Mouse (Mus musculus): ENCODE data around the gene Pmpca.
A peak's percentile ranks its signal among the peaks of the same experiment; 100 is the strongest.

Pmpca gene

DNA sequence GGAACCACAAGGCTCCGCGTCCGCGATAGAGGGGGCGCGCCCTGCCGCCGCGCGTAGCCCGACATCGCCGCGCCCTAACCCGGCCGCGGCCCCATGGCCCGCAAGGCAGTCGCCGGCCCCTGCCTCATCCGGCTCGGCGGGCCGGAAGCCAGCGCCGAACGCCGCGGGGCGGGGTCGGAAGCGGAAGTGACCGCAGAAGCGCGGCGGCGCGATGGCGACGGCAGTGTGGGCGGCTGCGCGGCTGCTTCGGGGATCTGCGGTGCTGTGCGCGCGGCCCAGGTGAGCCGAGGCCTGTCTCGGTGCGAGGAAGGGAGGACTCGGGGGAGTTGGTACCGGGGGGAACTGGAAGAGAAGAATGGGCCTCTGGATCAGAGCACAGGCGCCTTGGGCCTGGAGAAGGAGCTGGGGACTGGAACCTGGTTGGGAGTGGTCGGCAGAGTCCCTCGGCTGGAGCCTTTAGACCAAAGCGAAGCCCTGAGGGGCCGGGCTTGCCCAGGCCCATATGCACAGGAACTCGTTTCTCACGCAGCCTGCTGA, at the start of gene Pmpca, which contains the start of gene Entr1:
Gene Pmpca, plus strand, starts transcription at position 186 of the 537 bp plus-strand sequence.
Gene Entr1, minus strand, starts transcription at position 163 of the 537 bp plus-strand sequence.
- peak; percentile 90 to 93 for DNase-seq

DNA sequence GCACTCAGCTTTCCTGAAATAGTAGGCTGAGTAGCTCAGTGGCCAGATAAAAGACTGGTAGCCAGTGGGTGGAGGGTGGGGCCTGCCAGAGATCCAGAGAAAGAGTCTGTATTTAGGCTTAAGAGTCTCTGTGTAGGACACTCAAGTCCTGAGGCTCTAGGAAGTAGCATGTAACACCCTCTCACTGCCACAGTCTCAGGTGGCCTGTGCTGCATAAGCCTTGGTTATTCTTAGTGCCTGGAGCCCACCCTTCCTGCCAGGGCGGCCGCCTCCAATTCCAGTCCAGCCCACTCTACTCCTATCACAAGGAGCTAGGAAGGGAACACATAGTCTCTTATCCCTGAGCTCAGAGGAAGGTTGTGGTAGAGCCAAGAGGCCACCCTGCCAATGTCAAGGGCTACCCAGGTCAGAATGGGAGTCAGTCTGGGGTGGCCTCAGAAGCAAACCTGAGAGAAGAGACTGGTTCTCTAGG, 47.6 kb upstream of the Pmpca start:
- no peak for DNase-seq

DNA sequence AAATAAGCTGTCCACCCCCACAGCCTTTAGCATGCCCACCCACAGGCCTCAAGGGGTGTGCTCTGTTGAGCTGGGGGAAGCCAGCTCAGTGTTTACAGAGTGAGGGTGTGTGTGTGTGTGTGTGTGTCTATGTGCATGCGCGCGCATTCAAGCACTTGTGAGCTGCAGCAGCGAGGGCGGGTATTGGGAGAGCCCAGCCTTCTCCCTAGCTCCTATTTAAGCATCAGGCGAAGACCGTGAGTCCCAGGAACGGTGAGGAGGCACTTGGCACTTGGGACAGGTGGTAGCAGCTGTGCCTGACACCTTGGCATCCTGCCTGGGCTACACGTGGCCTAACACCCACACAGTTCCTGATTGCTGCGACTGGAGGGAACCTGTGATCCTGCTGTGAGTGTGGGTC, 47.1 kb upstream of the Pmpca start:
- peak; percentile 69 to 78 for DNase-seq

DNA sequence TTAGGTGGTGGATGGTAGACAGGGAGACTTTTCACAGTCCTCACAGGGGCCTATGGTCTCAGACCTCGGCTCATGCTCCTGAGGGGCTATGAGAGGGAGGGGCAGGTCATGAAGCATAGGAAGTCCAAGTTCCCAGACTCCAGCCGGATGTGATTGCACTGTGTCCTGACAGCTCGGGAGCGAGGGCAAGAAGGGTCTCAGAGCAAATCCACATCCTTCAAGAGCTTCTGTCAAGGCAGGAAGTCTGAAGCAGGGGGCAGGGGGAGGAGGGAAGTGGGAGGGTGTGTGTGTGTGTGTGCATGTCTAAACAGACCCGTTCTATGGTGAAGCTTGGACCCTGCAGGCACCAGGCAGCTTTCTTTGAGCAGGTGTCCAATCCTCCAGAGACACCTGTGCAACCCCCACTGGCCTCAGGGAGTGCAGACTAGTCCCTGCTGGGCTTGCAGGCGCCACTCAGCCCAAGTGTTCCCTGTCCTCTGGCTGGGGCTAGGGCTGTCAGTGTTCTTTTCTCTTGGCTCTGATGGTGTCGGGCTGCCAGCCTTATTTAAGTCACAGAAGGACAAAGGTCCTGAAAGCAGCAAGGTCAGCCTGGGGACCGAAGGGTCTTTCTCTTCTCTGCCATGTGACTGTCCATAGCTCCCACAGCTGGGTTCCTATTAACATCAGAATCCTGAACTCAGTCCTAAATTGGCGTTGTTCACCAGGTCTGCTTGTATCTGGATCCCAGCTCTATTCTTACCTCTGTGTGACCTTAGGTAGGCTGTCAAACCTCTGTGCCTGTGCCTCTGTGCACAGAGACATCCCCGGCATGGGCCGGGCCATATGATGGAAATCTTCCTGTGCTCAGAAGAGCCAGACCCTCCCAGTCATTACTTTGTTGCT, 46.3 kb upstream of the Pmpca start:
- peak; percentile 70 to 80 for DNase-seq

DNA sequence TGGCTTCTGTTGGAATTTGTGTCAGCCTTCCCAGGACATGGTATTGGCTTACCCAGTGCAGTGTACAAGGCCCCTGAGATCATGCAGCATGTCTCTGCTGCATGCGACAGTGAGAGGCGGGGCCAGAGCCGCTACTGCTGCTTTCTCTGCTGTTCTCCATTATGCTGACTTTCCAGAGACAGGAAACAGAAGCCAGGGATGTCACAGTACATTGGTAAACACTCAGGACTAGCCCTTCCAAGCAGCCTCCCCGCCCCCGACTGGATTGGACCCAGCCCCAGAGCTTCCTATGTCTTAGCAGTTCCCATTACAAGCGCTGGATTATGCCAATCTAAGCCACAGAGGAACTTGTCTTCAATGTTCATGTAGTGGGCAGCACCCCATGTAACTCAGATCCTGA, 40.9 kb upstream of the Pmpca start:
- DNase-seq, result peak; percentile 64 to 75

DNA sequence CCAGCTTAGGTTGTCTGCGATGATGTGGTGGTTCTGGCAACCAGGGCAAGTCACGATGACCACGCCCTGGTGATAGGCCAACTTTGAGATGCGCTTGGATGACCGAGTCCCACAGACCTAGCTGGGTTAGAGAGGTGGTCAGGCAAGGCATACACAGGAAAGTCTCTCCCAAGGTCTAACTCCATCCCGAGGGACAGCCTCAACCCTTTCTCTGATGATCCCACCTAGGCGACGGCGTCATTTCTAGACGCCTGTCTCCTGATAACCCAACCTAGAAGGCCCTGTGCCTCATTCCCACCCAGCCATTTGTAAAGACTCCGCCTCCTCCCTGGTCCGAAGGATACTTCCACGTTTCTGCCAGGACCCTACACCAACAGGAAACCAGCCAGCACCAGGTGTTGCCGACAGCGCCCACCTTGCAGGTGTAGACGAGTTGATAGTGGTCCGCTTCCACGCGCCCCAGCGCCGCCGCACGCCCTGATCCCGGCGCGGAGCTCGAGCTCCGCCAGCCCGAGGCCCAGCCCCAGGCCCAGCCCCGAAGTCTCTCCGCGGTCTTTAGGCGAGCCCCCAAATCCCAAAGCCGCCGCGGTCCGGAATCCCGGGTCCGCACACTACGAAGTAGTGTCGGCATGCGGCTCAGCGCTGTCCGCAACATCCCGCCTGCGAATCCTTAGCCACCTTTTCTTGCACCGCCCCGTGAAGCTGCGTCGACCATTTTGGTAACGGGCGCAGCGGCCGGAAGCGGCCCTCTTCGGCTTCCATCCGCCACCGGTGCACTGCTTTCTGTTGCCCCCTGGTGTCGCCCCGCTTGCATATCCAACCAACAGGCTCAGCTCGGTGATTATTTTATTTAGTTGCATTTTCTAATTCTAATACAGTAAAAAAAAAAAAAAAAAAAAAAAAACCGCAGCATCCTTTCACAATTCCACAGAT, 37.5 kb upstream of the Pmpca start, which contains the start of gene Dnlz:
Gene Dnlz, minus strand, starts transcription at position 753 of the 933 bp plus-strand sequence.
- DNase-seq, result peak; percentile 96 to 98

DNA sequence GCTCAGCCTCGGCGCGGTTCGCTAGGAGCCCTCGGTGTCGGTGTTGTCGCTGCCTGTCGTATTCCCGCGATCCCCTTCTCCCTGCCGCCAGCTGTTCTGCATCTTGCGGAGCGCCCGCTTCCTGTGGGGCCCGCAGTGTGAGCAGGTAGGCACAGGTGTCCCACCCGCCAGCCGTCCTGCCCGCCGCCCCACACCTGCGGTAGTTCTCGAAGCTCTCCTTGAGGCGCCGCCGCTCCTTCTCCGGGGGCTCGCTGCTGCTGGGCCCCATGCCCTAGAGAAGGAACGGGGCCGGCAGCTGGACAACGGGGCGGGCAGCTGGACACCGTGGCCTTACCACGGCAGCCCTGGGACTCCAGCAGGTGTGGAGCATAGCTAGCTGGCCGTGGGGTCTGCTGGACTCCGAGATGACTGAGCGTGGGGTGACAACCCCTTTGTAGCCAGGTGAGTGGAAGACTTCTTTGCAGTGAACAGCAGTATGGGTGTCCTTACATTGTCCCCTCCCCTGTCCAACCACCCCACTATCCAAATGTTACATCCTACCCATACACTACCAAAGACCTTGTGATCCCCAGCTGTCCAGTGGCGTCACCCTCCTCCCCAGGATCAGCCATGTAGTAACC, 36.7 kb upstream of the Pmpca start:
- no peak for DNase-seq

DNA sequence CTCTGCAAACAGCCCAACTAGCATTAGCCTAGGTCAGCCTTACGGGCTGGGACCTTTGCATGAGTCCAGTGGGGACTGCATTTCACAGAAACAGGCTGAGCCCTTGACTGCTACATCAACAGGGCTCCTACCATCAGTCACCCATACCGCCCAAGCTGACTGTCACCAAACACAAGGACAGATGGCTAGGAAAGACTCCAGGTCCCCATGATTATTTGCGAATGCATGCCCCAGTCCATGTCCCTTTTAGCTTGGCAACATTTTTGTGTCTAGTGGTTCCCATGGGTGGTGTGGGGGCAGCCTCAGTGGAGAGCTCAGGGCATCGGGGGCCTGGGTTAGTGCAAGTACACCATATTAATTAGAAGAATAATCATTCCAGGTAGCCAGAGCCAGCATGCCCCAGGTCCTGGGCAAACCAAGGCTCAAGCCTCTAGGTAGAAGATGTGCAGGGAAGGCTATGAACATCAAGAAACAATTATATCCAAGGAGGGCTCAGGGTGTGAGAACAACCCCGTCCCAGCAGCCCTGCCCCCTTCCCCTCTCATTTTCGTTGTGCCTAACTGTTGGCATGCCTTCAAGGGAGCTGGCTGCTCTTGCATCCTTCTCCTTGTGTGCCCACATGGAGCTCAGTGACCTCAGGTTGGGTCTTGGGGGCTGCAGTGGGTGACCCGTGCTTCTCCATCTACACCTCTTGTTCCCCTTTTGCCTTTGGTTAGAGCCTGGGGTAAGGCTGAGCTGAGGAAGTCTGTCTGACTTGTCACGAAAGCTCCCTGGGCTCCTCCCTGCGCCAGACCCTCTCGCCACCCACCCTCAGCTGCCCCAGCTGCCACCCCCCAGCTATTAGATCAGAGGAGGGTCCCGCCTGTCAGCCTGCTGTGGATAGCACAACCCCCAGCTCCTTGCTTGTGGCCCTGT, 35.8 kb upstream of the Pmpca start:
- DNase-seq, result no peak

DNA sequence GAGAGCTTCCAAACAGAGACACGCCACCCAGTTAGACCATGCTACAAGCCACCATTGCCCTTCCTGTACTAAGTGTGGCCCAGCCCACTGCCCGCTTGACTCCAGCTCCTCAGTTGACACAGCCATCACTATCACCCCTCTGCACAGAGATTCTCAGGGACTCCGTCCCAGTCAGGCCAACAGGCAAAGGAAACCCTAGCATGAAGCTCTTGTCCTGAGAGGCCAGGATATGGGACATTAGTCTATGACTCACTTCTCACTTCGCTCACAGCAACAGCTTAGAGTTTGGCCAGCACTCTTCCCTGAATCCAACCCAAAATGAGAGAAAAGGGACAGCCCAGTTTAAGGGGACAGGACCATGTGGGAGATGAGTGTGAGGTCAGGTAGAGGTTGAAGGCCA, 34.7 kb upstream of the Pmpca start:
- no peak for DNase-seq

DNA sequence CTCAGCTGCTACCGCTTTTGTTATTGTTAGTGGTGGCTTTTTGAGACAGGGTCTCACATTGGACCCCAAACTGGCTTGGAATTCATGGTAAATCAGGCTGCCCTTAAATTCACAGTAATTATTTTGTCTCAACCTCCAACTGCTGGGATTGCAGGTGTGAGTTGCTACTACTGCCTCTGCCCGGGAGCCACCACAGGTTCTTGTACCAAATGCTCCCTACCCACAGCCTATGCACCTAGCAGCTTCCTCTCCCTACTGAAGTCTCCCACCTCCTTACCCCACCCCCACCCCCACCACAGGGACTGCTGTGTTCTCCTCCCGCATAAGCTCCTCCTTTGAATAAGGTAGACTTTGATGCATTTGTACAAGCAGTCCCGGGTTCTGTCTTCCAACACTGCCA, 32.9 kb upstream of the Pmpca start:
- no peak for DNase-seq

DNA sequence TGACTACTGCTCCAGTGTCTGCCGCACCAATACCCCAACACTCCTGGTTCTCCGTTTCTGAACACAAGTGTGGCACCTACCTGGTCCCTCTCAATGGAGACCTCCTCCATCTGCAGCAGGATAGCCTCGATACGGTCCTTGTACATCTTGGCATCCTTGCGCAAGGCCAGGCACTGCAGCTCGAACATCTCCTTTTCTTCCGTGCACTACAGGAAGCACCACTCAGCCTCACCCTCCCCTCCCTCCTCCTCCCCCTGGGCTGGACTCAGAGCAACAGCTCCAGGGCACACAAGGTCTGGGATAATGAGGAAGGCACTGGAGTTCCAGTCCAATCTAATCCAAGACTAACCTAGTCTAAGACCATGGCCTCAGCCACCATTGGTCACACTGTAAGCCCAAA, 32.5 kb upstream of the Pmpca start:
- no peak for DNase-seq

DNA sequence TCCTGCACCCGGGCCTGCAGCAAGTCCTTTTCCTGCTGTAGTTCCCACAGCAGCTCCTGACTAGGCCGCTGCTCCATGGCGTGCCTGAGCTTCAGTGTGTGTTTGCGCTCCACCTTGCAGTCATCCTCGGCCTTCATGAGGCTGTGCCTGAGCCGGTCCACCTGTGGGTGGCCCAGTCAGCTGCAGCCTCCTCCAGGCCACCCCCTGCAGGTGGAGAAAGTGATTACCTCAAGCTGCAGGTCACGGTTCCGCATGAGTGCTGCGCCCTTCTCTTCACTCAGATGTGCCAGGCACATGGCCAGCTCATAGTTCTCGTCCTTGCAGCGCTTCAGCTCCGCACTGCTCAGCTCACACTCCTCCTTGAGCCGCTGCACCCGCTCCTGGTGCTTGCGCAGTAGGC, 31.7 kb upstream of the Pmpca start:
- DNase-seq, result peak; percentile 73 to 85

DNA sequence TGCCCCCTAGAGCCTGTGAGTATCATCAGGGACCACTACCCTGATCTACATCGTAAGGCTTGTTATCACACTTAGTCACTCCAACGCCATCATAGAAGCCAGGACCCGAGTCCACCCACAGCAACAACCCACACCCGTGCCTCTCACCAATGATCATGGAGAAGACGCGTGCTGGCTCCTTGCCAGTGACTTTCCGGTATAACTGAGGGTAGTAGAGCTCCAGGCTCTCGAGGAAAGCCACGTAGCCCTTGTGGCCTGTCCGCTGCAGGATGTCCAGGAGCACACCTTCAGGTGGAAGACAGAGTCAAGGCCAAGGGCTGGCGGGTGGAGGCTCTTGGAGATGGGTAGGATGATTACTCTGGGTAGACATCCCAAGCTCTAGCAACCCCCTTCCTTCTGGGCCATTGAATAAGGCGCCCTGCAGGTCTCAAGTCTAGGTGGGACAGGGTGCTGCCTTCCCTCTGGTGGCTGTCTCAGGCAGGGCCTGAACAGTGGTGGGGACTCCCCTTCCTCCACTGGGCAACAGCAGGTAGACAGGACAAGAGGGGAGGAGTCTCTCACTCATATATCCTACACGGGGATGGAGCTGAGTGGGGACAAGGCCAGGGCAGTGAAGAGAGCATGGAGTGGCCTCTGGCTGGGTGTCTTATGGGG, 30.3 kb upstream of the Pmpca start:
- no peak for DNase-seq

DNA sequence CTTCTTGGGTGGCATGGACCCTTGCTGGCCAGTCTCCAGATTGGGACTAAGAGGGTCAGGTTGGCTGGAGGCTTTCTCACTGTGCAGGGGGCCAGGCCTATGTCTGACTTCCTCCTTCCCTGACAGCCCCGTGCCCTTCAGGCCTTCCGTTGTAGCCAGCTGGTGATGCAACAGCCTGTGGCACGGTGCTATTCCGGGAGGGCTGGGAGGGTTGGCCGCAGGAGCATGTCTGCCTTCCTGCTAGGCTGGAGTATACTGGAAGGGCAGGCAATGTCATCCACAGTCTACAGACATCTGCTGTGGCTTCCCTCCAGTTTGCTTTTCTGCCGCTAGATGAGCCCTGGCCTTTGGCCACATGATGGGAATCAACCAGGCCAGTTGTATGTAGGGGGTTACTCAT, 29.2 kb upstream of the Pmpca start:
- no peak for DNase-seq

DNA sequence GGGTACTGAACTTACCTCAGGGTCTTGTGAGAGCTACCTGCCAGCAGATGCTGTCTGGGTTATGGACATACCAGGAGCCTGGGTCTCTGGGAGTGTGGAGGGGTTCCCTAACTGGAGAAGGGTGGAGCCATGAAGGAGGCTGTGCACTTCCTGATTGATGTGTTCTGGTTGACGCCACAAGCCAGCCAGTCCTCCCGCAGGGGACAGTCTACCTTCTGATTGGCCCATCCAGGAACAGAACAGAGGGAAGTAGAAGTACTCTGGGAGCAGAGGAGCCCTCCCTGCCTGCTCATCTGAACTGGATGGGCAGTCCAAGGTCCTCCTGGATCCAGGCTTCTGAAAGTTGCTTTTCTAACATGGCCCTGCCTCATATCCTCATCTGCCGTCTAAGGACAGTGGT, 28.4 kb upstream of the Pmpca start, which contains the start of gene Card9:
Gene Card9, minus strand, starts transcription at position 147 of the 400 bp plus-strand sequence.
- no peak for DNase-seq

DNA sequence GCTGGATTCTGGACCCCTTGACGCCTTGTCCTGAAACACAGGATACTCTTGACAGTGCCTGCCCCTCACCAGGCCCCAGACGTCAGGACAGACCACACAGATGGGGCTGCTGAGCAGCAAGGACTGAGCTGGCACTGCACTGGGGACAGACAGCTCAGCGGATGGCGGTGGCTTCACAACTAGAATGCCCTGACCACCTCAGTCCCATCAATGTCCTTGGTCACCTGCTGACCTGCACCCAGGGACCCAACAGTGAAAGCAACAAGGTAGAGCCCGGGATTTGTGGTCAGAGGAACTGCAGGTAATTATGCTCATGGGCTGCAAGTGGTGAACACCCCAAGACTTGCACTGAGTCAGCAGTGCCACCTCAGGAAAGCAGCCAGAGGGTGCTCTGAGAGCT, 26.1 kb upstream of the Pmpca start:
- no peak for DNase-seq

DNA sequence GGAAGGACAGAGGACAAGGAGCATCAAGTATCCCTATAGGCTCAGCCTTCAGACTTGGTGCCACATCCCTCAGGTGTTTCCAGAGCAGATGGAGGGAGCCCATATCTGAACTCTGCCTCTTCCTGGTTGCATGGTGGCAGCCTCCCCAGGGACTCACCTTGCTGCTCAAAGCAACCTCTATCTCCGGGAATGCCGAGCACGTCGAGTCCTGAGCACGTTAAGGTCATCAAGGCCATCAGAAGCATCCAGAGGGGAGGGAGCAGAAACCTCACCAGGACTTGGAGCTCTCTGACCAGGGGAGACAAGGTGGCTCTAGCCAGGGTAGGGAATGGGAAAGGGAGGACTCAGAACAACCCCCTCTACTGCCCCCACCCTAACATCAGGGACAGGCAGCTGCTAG, 25.7 kb upstream of the Pmpca start:
- no peak for DNase-seq

DNA sequence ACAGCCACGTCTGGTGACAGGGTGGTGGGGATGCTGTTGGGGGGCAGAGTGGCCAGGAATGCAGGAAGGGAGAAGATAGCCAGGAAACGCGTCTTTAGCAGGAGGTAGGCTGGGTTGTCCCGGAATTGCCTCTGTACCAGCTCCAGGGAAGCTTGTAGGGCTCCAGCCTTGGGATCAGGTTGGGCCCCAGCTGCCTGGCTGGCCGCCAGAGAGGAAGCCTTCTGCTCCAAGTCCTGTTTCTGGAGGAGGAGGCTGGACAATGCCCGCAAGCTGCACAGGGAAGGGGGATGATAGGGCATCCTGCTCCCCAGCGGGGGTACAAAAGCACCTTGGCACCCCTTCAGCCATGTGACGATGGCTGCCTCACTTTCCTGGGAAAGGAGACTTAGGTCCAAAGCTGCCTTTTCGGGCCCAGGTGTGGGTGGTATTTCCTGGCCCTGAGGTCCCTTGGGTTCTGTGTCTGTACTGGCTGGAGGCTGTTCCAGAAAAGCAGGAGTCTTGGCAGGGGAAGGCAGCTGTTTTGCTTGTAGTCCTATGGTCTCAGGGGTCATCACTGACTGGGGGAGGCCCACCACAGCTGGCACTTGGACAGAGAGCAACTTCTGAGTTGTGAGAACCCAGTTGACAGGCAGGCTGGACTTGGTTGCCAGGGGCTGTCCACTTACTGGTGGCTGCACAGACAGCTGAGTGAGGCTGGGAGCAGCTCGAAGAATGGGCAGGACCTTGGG, 24.2 kb upstream of the Pmpca start:
- peak; percentile 75 to 82 for DNase-seq

DNA sequence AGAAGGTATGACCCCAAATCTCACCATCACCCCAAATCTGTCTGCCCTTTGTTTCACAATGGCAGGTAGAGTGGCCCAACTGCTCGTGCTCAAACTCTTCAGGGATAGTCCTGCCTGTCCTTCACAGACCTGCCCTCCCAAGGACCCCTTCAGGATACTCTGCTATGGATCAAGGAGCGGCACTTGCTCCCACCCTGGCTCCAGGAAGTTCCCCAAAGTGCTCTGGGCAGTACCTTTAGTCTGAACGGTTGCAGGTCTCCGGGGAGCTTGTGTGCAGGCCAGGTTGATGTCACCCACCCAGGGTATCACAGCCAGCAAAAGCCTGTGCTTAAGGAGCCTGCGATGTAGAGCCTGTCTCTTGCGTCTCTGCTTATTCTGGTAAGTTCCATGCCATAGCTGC, 21.2 kb upstream of the Pmpca start:
- no peak for DNase-seq

DNA sequence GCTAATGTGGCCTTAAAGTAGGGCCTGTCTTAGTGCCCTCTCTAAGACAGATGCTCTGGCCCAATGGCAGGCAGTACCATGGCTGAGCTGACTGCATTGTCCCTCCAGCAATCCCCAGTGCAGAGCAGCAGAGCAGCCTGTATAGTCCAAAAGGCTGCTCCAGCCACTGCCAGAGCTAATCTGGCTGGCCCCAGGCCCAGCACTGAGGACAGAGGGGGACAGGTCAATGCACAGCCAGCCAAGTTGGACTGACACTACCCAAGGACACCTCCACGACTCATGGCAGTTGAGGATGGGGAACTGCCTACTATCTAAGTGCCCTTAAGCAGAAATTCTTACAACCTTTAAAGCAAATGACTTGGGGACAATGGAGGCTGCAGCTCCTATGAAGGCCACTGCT, 20.6 kb upstream of the Pmpca start:
- no peak for DNase-seq

Measured in kidney, postnatal 4 days (tissue).